Mouse (Mus musculus) CH12.LX (cell line): ENCODE measurements around the gene Entpd1. TPM values are rescaled to one million over a fixed set of nuclear protein-coding genes. Genes with fewer than 3 reads are reported as not detected.

Experiments used
- DNase-seq: peaks from one replicate; pipeline ENCODE4 v3.0.0-alpha.2; 2013; ENCODE audit errors: extremely low read depth
- H3K27ac ChIP-seq: 2 replicates; pipeline ENCODE4 v1.5.1; 2012; ENCODE audit warnings: low read depth, mild to moderate bottlenecking, control low read depth, moderate library complexity; ENCODE audit not compliant: insufficient read depth
- H3K27me3 ChIP-seq: replicated peaks from 2 replicates; pipeline ENCODE3; 2012; ENCODE audit warnings: inconsistent platforms
- H3K36me3 ChIP-seq, 2 experiments: replicated peaks in 1 of 2; 2 replicates each; pipeline versions ENCODE3 to v1.6.1; 2012; ENCODE audit warnings: inconsistent platforms in 1 of 2, low read length in 1 of 2, mild to moderate bottlenecking in 1 of 2, mixed read lengths in 1 of 2, moderate library complexity in 1 of 2; ENCODE audit not compliant: control insufficient read depth in 1 of 2, insufficient read depth in 1 of 2
- H3K4me1 ChIP-seq, 2 experiments: 2 replicates each; pipeline ENCODE4 v1.6.1; 2012; ENCODE audit warnings: inconsistent platforms in 1 of 2, moderate library complexity in 1 of 2; ENCODE audit not compliant: insufficient read depth in 2 of 2, control insufficient read depth in 1 of 2
- H3K4me2 ChIP-seq: 2 replicates; pipeline ENCODE4 v1.6.1; 2012; ENCODE audit warnings: low read depth, mild to moderate bottlenecking, control low read depth; ENCODE audit not compliant: poor library complexity, insufficient read depth, severe bottlenecking
- H3K4me3 ChIP-seq, 3 experiments: fragments of 150-350 bp in 1 of 3; sonication (generic) in 1 of 3; replicated peaks in 1 of 3; 2 replicates each; pipeline versions ENCODE3 to v1.5.1; 2011 to 2012; ENCODE audit warnings: low read depth in 2 of 3, low read length in 2 of 3, mild to moderate bottlenecking in 2 of 3, moderate library complexity in 2 of 3, control low read depth in 1 of 3, improper control_type of control experiment in 1 of 3, inconsistent platforms in 1 of 3, mixed read lengths in 1 of 3; ENCODE audit not compliant: poor library complexity in 1 of 3
- H3K79me2 ChIP-seq: replicated peaks from 2 replicates; pipeline ENCODE4 v1.6.1; 2012; ENCODE audit warnings: mild to moderate bottlenecking, moderate library complexity; ENCODE audit not compliant: control insufficient read depth, poor library complexity, insufficient read depth, severe bottlenecking; ENCODE audit errors: extremely low read depth
- H3K9ac ChIP-seq: 2 replicates; pipeline ENCODE4 v1.6.1; 2012; ENCODE audit warnings: low read depth, mild to moderate bottlenecking, control low read depth, moderate library complexity; ENCODE audit not compliant: insufficient read depth
- H3K9me3 ChIP-seq: replicated peaks from 2 replicates; pipeline ENCODE3; 2012; ENCODE audit warnings: low read length, inconsistent platforms, mixed read lengths
- BHLHE40 ChIP-seq: IDR thresholded peaks from 2 replicates; pipeline ENCODE4 v1.6.1; 2011; ENCODE audit warnings: mild to moderate bottlenecking, low read depth, low read length, improper control_type of control experiment
- CHD1 ChIP-seq: IDR thresholded peaks from 2 replicates; pipeline ENCODE4 v1.6.1; 2012; ENCODE audit warnings: low read depth, low read length, improper control_type of control experiment, inconsistent platforms
- CHD2 ChIP-seq: IDR thresholded peaks from 2 replicates; pipeline ENCODE4 v1.6.1; 2011; ENCODE audit warnings: low read length, improper control_type of control experiment
- CTCF ChIP-seq, 2 experiments: IDR thresholded peaks in 1 of 2; conservative IDR thresholded peaks in 1 of 2; 2 replicates each; pipeline ENCODE4 v1.5.1; 2011 to 2012; ENCODE audit warnings: low read depth in 2 of 2, low read length in 2 of 2, improper control_type of control experiment in 1 of 2, inconsistent platforms in 1 of 2, mild to moderate bottlenecking in 1 of 2, moderate library complexity in 1 of 2
- E2F4 ChIP-seq: IDR thresholded peaks from 2 replicates; pipeline ENCODE4 v1.6.1; 2011; ENCODE audit warnings: low read depth, low read length, improper control_type of control experiment; ENCODE audit not compliant: insufficient replicate concordance
- ELF1 ChIP-seq: IDR thresholded peaks from 2 replicates; pipeline ENCODE4 v1.6.1; 2014; ENCODE audit warnings: low read depth, mild to moderate bottlenecking, inconsistent platforms, low read length, improper control_type of control experiment
- EP300 ChIP-seq: IDR thresholded peaks from 2 replicates; pipeline ENCODE4 v1.6.1; 2011; ENCODE audit warnings: low read length, improper control_type of control experiment
- ETS1 ChIP-seq: conservative IDR thresholded peaks from 2 replicates; pipeline ENCODE4 v1.6.1; 2012; ENCODE audit warnings: low read depth, mild to moderate bottlenecking, inconsistent platforms, low read length, improper control_type of control experiment, moderate library complexity
- GABPA ChIP-seq: IDR thresholded peaks from 2 replicates; pipeline ENCODE4 v1.6.1; 2012; ENCODE audit warnings: low read depth, low read length, improper control_type of control experiment, inconsistent platforms; ENCODE audit not compliant: insufficient replicate concordance
- HCFC1 ChIP-seq: IDR thresholded peaks from 2 replicates; pipeline ENCODE4 v1.6.1; 2012; ENCODE audit warnings: low read depth, mild to moderate bottlenecking, inconsistent platforms, low read length, improper control_type of control experiment
- IRF4 ChIP-seq: IDR thresholded peaks from 2 replicates; pipeline ENCODE4 v1.6.1; 2014; ENCODE audit warnings: low read depth, mild to moderate bottlenecking, inconsistent platforms, low read length, improper control_type of control experiment
- JUN ChIP-seq: IDR thresholded peaks from 2 replicates; pipeline ENCODE4 v1.6.1; 2011; ENCODE audit warnings: low read depth, mild to moderate bottlenecking, low read length, improper control_type of control experiment, moderate library complexity; ENCODE audit not compliant: insufficient read depth
- JUND ChIP-seq: conservative IDR thresholded peaks from 2 replicates; pipeline ENCODE4 v1.6.1; 2011; ENCODE audit warnings: low read depth, low read length, improper control_type of control experiment
- KAT2A ChIP-seq: IDR thresholded peaks from 2 replicates; pipeline ENCODE4 v1.6.1; 2012; ENCODE audit warnings: low read length, improper control_type of control experiment, inconsistent platforms; ENCODE audit not compliant: insufficient replicate concordance
- MAFK ChIP-seq: IDR thresholded peaks from 2 replicates; pipeline ENCODE4 v1.6.1; 2011; ENCODE audit warnings: low read length, improper control_type of control experiment; ENCODE audit not compliant: insufficient replicate concordance
- MAX ChIP-seq: IDR thresholded peaks from 2 replicates; pipeline ENCODE4 v1.6.1; 2011; ENCODE audit warnings: low read length, improper control_type of control experiment
- MAZ ChIP-seq: IDR thresholded peaks from 2 replicates; pipeline ENCODE4 v1.6.1; 2012; ENCODE audit warnings: low read depth, mild to moderate bottlenecking, inconsistent platforms, low read length, improper control_type of control experiment, moderate library complexity
- MEF2A ChIP-seq: IDR thresholded peaks from 2 replicates; pipeline ENCODE4 v1.6.1; 2014; ENCODE audit warnings: low read depth, mild to moderate bottlenecking, inconsistent platforms, low read length, improper control_type of control experiment, borderline replicate concordance
- MXI1 ChIP-seq: IDR thresholded peaks from 2 replicates; pipeline ENCODE4 v1.6.1; 2011; ENCODE audit warnings: mild to moderate bottlenecking, low read depth, low read length, improper control_type of control experiment
- MYC ChIP-seq: IDR thresholded peaks from 2 replicates; pipeline ENCODE4 v1.6.1; 2011; ENCODE audit warnings: low read depth, mild to moderate bottlenecking, improper control_type of control experiment, low read length
- NELFE ChIP-seq: IDR thresholded peaks from 2 replicates; pipeline ENCODE4 v1.6.1; 2011; ENCODE audit warnings: low read depth, low read length, improper control_type of control experiment
- NRF1 ChIP-seq: IDR thresholded peaks from 2 replicates; pipeline ENCODE4 v1.6.1; 2014; ENCODE audit warnings: low read depth, mild to moderate bottlenecking, inconsistent platforms, low read length, improper control_type of control experiment, moderate library complexity
- PAX5 ChIP-seq: IDR thresholded peaks from 2 replicates; pipeline ENCODE4 v1.6.1; 2012; ENCODE audit warnings: low read length, inconsistent platforms, mixed read lengths
- POLR2A ChIP-seq: IDR thresholded peaks from 2 replicates; pipeline ENCODE4 v1.6.1; 2011; ENCODE audit warnings: low read depth, mild to moderate bottlenecking, improper control_type of control experiment, low read length
- POLR2AphosphoS2 ChIP-seq: IDR thresholded peaks from 2 replicates; pipeline ENCODE4 v1.6.1; 2011; ENCODE audit warnings: low read depth, low read length, improper control_type of control experiment
- RAD21 ChIP-seq: IDR thresholded peaks from 2 replicates; pipeline ENCODE4 v1.6.1; 2011; ENCODE audit warnings: low read depth, mild to moderate bottlenecking, low read length, improper control_type of control experiment, moderate library complexity
- RCOR1 ChIP-seq: conservative IDR thresholded peaks from 2 replicates; pipeline ENCODE4 v1.6.1; 2012; ENCODE audit warnings: low read depth, mild to moderate bottlenecking, inconsistent platforms, low read length, improper control_type of control experiment
- SIN3A ChIP-seq: IDR thresholded peaks from 2 replicates; pipeline ENCODE4 v1.6.1; 2012; ENCODE audit warnings: low read length, improper control_type of control experiment, inconsistent platforms
- SMC3 ChIP-seq: IDR thresholded peaks from 2 replicates; pipeline ENCODE4 v1.6.1; 2011; ENCODE audit warnings: low read depth, low read length, improper control_type of control experiment
- TBP ChIP-seq: conservative IDR thresholded peaks from 2 replicates; pipeline ENCODE4 v1.6.1; 2011; ENCODE audit warnings: low read depth, low read length, improper control_type of control experiment
- TCF12 ChIP-seq: IDR thresholded peaks from 2 replicates; pipeline ENCODE4 v1.6.1; 2014; ENCODE audit warnings: low read depth, mild to moderate bottlenecking, inconsistent platforms, low read length, improper control_type of control experiment
- UBTF ChIP-seq: IDR thresholded peaks from 2 replicates; pipeline ENCODE4 v1.6.1; 2012; ENCODE audit warnings: low read depth, mild to moderate bottlenecking, inconsistent platforms, low read length, improper control_type of control experiment, moderate library complexity
- USF1 ChIP-seq: IDR thresholded peaks from 2 replicates; pipeline ENCODE4 v1.6.1; 2014; ENCODE audit warnings: low read depth, mild to moderate bottlenecking, inconsistent platforms, low read length, improper control_type of control experiment
- USF2 ChIP-seq: conservative IDR thresholded peaks from 2 replicates; pipeline ENCODE4 v1.6.1; 2011; ENCODE audit warnings: low read depth, low read length, improper control_type of control experiment
- ZC3H11A ChIP-seq: IDR thresholded peaks from 2 replicates; pipeline ENCODE4 v1.6.1; 2012; ENCODE audit warnings: low read depth, mild to moderate bottlenecking, inconsistent platforms, low read length, improper control_type of control experiment
- ZKSCAN1 ChIP-seq: IDR thresholded peaks from 2 replicates; pipeline ENCODE4 v1.6.1; 2012; ENCODE audit warnings: low read depth, inconsistent platforms, low read length, improper control_type of control experiment, borderline replicate concordance
- ZMIZ1 ChIP-seq: IDR thresholded peaks from 2 replicates; pipeline ENCODE4 v1.6.1; 2012; ENCODE audit warnings: low read depth, mild to moderate bottlenecking, inconsistent platforms, low read length, improper control_type of control experiment
- ZNF384 ChIP-seq: IDR thresholded peaks from 2 replicates; pipeline ENCODE4 v1.6.1; 2012; ENCODE audit warnings: low read depth, low read length, improper control_type of control experiment, inconsistent platforms
- dilution Hi-C: fragments of 300-500 bp; cut with MboI; formaldehyde crosslinking; loops from 2 replicates; pipeline ENCODE4 v1.14.3; 2020; ENCODE audit warnings: low sequenced_read_pairs; ENCODE audit not compliant: extremely low pct_unique_long_range_greater_than_20kb, extremely low pct_ligation_motif_present
- in situ Hi-C: fragments of 300-500 bp; cut with MboI; formaldehyde crosslinking; loops from 3 replicates; pipeline ENCODE4 v1.14.3; 2019; ENCODE audit warnings: low sequenced_read_pairs, low pct_ligation_motif_present, low pct_unique_long_range_greater_than_20kb, mixed read lengths
- polyA plus RNA-seq: library from polyadenylated mRNA; unstranded; fragments of >175 nt; gene quantifications from 2 replicates; pipeline ENCODE4 v1.2.1, GENCODE M21; 2012; ENCODE audit warnings: low read depth; ENCODE audit not compliant: insufficient read length
- total RNA-seq, 2 experiments: library from RNA; depleted of rRNA; stranded (reverse); fragments of 300-350 nt in 1 of 2; fragments of >200 nt in 1 of 2; gene quantifications; 2 replicates each; pipeline ENCODE4 v1.2.3; 2012 to 2014

Gene Entpd1
- total and polyA plus RNA-seq, 3 experiments: 14.7 to 21.2 (median 19.5) TPM

- in situ Hi-C loops: loop anchor here (5.0 kb wide), 1 partner anchor 43 kb away; no protein-coding TSS in a partner anchor
- no peak overlapping the region; the same call in 1 of the 2 replicates for H3K27ac ChIP-seq
Measured at GRCm38 (mm10) chr19:40679632-40680031, 67.5 kb downstream of the Entpd1 start.

DNA sequence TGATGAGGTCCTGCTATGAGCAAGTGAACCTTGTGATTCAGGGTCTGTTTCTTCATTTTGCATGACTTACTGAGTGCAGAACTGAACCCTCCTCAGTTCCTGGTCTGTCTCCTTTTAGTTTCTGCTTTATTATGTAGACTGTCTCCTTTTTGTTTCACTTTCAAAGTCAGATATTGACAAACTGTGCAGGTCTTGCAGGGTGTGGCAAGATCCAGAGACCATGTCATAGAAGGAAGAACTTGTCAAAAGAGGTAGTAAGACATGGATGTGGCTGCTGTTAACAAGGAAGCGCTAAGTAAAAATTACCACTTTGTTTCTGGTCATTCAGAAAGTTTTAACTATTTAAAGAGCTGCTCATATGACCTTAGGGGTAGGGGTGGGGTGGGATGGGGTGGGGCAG, 72.0 kb downstream of the Entpd1 start:
- Histone ChIP-seq H3K27me3 (no peaks in the 10 kb centered on the region), H3K4me3 (no peak overlapping the region), H3K4me1 (peaks cover 40 to 87% of the 10 kb centered on the region in 2 experiments), H3K4me2 (peak overlapping the region; percentile 80), H3K9ac (peak overlapping the region; percentile 36; the same call in 1 of the 2 replicates), H3K36me3 (peaks cover 9 to 34% of the 10 kb centered on the region in 2 experiments), H3K27ac (no peak overlapping the region), H3K79me2 (peaks cover 6% of the 10 kb centered on the region), H3K9me3 (no peaks in the 10 kb centered on the region)
- dilution Hi-C loops (no loop called here), in situ Hi-C loops (no loop called here)
- TF ChIP-seq TCF12 (no peak), ETS1 (peak; percentile 30; the same call in 1 of the 2 replicates), SIN3A (peak; percentile 60; the same call in 1 of the 2 replicates), KAT2A (no peak), MEF2A (no peak), SMC3 (no peak)
- DNase-seq: peak; percentile 60

More at GRCm38 (mm10) chr19:40679632-40680031, 67.5 kb downstream of the Entpd1 start:
- Histone ChIP-seq H3K27me3 (no peaks in the 10 kb centered on the region), H3K79me2 (peaks cover 17% of the 10 kb centered on the region), H3K4me2 (peak overlapping the region; percentile 97; the same call in 1 of the 2 replicates), H3K4me3 (no peak overlapping the region), H3K9ac (no peak overlapping the region), H3K9me3 (no peaks in the 10 kb centered on the region), H3K4me1 (peaks cover 27 to 91% of the 10 kb centered on the region in 2 experiments), H3K36me3 (peaks cover 6 to 23% of the 10 kb centered on the region in 2 experiments)
- peak; percentile 93 for DNase-seq
- TF ChIP-seq IRF4 (0 out of 2 replicates have a peak, but pooled peaks have one; percentile 11), UBTF (no peak), ZMIZ1 (no peak), SIN3A (no peak), TBP (no peak), CTCF (conservative IDR thresholded peaks at IDR 0.05 in 1 of 2, IDR thresholded peaks at IDR 0.05 in 1 of 2; ENCODE audit: low read depth in 2 of 2, low read length in 2 of 2) (no peak), JUN (no peak), CHD2 (peak; percentile 85), MYC (peak; percentile 76; the same call in 1 of the 2 replicates), ZKSCAN1 (no peak), USF1 (no peak), SMC3 (no peak), EP300 (peak; percentile 61; the same call in 1 of the 2 replicates), USF2 (no peak), ELF1 (0 out of 2 replicates have a peak, but pooled peaks have one; percentile 27), NRF1 (no peak), ZC3H11A (no peak), POLR2AphosphoS2 (no peak), PAX5 (no peak), RCOR1 (no peak; the same call in 1 of the 2 replicates), MAFK (peak; percentile 24; the same call in 1 of the 2 replicates), BHLHE40 (peak; percentile 42; the same call in 1 of the 2 replicates), ETS1 (peak; percentile 52), POLR2A (no peak; the same call in 1 of the 2 replicates), MXI1 (no peak), TCF12 (peak; percentile 37; the same call in 1 of the 2 replicates), JUND (no peak), E2F4 (no peak), KAT2A (no peak), CHD1 (no peak), MEF2A (peak; percentile 47; the same call in 1 of the 2 replicates), HCFC1 (no peak), MAZ (peak; percentile 60; the same call in 1 of the 2 replicates), RAD21 (no peak; the same call in none of the 2 replicates), MAX (peak; percentile 55), NELFE (0 out of 2 replicates have a peak, but pooled peaks have one; percentile 23), GABPA (no peak), ZNF384 (no peak)
- dilution Hi-C loops: no loop called here
